Mouse (Mus musculus) Patski (cell line): ENCODE results near the gene Il4. TPM values are rescaled to one million over a fixed set of nuclear protein-coding genes. Genes with fewer than 3 reads are reported as not detected.

Experiments used
- ATAC-seq: fragments of 100-300 bp; one replicate; pipeline ENCODE4 v1.8.0; 2021
- CTCF ChIA-PET: fragments of 350-600 bp; sonication (Branson Sonifier 250); formaldehyde crosslinking; loops from one replicate; lab custom pipeline; 2022; ENCODE audit warnings: inconsistent platforms; lab: Charles Lee
- POLR2A ChIA-PET: fragments of 350-600 bp; sonication (Branson Sonifier 250); formaldehyde crosslinking; loops from one replicate; lab custom pipeline; 2022; ENCODE audit warnings: antibody characterized with exemption, inconsistent platforms; lab: Charles Lee
- DNase-seq: peaks from one replicate; pipeline ENCODE4 v3.0.0-alpha.2; 2011; ENCODE audit warnings: low read depth, low spot score
- H3K27me3 ChIP-seq: fragments of 371-371 bp; one replicate; pipeline ENCODE4 v1.5.1; 2021
- CTCF ChIP-seq: fragments of 100-300 bp; IDR thresholded peaks from one replicate; pipeline ENCODE4 v1.5.1; 2021
- in situ Hi-C: fragments of 300-500 bp; cut with MboI; formaldehyde crosslinking; loops from 3 replicates; pipeline ENCODE4 v1.11.1; 2018; ENCODE audit warnings: low pct_unique_long_range_greater_than_20kb, mixed read lengths
- polyA plus RNA-seq: library from polyadenylated mRNA; unstranded; gene quantifications from one replicate; pipeline ENCODE4 v1.2.3, GENCODE M21; 2021

Gene Il4
- polyA plus RNA-seq, 1 experiment from 2014 or later: 3.2 TPM

DNA sequence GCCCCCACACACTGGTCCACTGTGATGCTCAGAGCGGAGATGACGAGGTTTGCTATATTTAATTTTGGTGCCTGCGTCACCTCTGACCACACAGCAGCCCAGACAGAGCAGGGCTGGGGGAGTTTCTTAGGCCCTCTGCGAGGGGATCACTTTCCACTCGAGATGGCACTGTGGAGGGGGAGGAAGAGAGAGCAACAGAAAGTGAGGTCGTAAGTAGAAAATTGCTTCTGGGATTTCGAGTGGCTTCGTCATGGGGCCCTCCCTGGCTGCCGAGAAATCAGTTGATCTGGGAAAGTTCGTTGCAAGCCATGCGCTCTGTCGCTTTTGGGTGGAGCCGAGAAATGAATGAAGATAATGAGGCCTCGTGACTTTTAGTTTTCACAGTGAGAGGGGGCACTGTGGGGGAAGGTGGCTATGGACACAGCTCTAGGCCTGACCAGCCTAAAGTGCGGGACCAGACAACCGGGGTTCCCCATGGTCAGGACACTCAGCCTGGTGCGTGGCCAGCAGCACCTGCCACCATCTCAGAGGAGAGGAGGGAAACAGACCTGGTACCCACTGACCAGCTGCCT, 8.4 kb upstream of the Il4 start:
- no peak for TF ChIP-seq CTCF
- H3K27me3 ChIP-seq: no peaks in the 10 kb centered on the region
- ChIA-PET CTCF (interaction anchor here (1.0 to 1.7 kb wide), 7 partner anchors 15 to 223 kb away, joined by 3 to 6 read pairs (median 4); no protein-coding TSS in a partner anchor), POLR2A (no interaction called here)
- in situ Hi-C loops: loop anchor here (5.0 kb wide), 1 partner anchor 160 kb away; no protein-coding TSS in a partner anchor
- no peak for ATAC-seq
- DNase-seq: no peak

GRCm38 (mm10) chr11:53624124-53624523, 5.7 kb upstream of the Il4 start:
- TF ChIP-seq CTCF: no peak
- in situ Hi-C loops: no loop called here
- POLR2A ChIA-PET: interaction anchor here (0.6 kb wide), 1 partner anchor 162 kb away, joined by 3 read pairs; no protein-coding TSS in a partner anchor
- CTCF ChIA-PET: no interaction called here
- DNase-seq (no peak), ATAC-seq (no peak)
- H3K27me3 ChIP-seq: no peaks in the 10 kb centered on the region

- CTCF ChIA-PET: no interaction called here
- in situ Hi-C loops: no loop called here
- no peak for DNase-seq
- ATAC-seq: no peak
- POLR2A ChIA-PET: no interaction called here
- no peaks in the 10 kb centered on the region for H3K27me3 ChIP-seq
- TF ChIP-seq CTCF: no peak
Observed at GRCm38 (mm10) chr11:53623573-53623972, 5.1 kb upstream of the Il4 start.

GRCm38 (mm10) chr11:53622440-53622806, 4.0 kb upstream of the Il4 start:
- no peak for TF ChIP-seq CTCF
- POLR2A ChIA-PET: interaction anchor here (0.5 kb wide), 1 partner anchor 56 kb away, joined by 4 read pairs; the partner anchor contains the start of gene Kif3a

DNA sequence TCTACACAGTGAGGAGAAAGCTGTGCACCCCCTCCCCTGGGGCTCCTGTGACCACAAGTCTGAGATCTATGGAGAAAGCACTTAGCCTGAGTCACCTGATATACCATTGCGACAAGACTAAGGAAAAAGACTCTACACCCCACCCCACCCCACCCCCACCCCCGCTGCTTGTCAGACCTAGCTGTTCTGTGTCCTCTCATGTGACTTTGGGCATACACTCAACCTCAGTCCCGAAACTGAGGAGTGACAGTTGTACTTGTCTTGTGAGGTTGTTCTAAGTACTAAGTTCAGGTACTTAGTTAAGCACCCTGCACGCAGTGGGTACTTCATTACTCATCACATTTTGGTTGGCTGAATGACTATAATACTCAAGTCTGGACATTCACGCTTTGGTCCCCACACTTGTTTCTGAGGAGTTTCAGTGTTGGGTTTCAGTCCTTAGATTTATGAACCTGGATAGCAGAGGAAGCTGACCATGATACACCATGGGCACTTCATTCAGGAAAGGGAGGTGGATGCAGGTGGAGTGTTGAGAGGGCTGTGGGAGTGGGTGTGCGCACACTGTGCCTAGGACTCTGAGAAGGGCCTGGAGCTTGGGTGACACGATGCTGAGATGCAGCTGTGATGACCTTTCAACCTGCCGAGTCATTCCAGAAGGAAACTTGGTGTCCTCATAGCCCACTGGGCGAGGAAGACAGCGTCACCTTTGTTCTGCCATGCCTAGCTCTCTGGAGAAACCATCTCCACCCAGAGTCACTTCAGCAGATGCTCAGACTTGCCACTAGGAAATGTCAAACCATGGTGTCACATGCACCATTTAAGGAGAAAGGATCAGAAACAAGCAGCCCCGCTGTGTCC, 3.3 kb upstream of the Il4 start:
- no peak for ATAC-seq

More at GRCm38 (mm10) chr11:53622440-53622806, 4.0 kb upstream of the Il4 start:
- ATAC-seq (no peak), DNase-seq (no peak)
- in situ Hi-C loops: no loop called here
- no peaks in the 10 kb centered on the region for H3K27me3 ChIP-seq
- CTCF ChIA-PET: no interaction called here

GRCm38 (mm10) chr11:53620094-53620493, 1.6 kb upstream of the Il4 start:
- TF ChIP-seq CTCF: no peak
- in situ Hi-C loops: no loop called here
- DNase-seq: no peak
- no peak for ATAC-seq
- H3K27me3 ChIP-seq: no peaks in the 10 kb centered on the region
- ChIA-PET CTCF (interaction anchor here (1.0 kb wide), 1 partner anchor 9 kb away, joined by 3 read pairs; no protein-coding TSS in a partner anchor), POLR2A (no interaction called here)

More for the DNA sequence above, 3.3 kb upstream of the Il4 start:
- no peaks in the 10 kb centered on the region for H3K27me3 ChIP-seq
- in situ Hi-C loops: no loop called here
- ChIA-PET POLR2A (interaction anchor here (0.5 kb wide), 1 partner anchor 55 kb away, joined by 4 read pairs; the partner anchor contains the start of gene Kif3a), CTCF (no interaction called here)
- DNase-seq: no peak
- no peak for TF ChIP-seq CTCF

DNA sequence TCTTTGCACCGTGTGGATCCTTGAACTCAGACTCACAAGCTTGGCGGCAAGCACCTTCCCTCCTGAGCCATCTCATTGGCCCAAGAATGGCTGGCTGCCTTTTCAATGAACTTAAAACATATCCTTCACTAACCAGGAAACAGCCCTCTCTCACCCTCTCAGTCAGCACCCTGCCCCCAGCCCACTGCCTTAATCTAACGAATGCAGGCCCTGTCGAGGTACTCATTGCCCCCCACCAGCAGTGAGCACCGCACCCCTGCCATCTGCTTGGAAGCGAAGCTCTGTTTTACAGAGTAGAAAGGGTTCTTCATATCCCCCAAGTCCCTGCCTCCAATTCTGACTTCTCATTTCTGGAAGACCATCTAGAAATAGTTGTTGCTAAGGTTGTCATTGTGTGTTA, 959 bp upstream of the Il4 start:
- no peak for DNase-seq
- ChIA-PET POLR2A (no interaction called here), CTCF (interaction anchor here (1.0 kb wide), 1 partner anchor 9 kb away, joined by 3 read pairs; no protein-coding TSS in a partner anchor)
- no peaks in the 10 kb centered on the region for H3K27me3 ChIP-seq
- ATAC-seq: no peak
- TF ChIP-seq CTCF: no peak
- in situ Hi-C loops: no loop called here

DNA sequence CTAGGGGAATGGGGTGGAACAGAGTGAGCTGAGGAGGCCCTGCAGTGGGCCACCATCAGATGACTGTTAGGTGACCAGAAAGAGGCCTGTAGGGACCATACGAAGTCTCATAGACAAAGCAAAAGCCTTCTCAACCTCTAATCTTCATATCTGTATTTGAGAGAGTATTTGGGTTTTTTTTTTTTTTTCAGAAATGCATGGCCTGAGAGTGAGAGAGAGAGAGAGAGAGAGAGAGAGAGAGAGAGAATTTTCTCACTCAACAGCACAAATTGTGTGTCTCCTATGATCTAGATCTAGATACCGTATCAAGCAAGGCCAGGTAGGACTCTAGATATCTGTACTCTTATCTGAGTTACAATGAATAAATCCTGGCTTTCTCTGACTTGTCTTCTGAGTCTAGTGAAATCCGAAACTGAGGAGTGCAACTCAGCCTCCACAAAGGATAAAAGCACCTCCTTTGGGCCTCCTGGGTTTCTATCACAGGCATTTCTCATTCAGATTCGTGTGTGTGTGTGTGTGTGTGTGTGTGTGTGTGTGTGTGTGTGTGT, 833 bp downstream of the Il4 start:
- TF ChIP-seq CTCF: no peak
- in situ Hi-C loops: no loop called here
- CTCF ChIA-PET: no interaction called here
- POLR2A ChIA-PET: no interaction called here
- ATAC-seq (no peak), DNase-seq (no peak)
- no peaks in the 10 kb centered on the region for H3K27me3 ChIP-seq

DNA sequence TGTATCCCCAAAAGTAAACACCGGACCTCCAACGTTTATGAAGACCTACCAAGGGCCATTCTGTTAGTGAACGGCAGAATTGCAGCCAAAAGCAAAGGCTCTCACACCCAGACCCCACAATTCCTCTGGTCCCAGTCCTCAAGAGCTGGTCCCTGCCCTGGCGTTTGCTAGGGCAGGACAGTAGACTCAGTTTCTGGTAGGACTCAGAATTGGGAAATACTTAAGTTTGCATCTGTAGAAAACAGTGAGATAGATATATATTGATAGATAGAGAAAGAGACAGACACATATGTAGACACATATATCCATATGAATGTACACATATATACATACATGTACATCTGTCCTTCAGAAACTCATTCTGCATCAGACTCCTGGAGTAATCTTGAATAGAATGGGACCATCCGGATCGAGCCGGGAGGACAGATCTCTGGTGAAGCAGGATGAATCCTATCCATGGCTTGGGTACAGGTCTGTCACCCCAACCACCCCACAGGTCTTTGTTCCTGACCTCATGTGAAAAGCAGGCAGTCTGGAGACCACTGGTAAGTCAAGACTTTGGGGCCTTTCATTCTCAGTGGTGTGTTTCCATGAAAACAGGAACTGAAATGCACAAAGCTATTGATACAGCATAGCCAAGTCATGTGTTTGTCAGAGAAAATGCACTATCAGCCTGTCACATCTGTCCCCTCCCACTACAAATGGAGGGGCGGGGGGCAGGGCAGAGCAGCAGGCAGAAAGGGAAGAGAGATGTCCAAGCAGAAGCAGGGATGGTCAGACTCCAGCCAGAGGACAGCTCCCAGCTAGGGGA, 1.5 kb downstream of the Il4 start:
- in situ Hi-C loops: no loop called here
- CTCF ChIA-PET: no interaction called here
- no peak for ATAC-seq

GRCm38 (mm10) chr11:53615575-53615974, 2.9 kb downstream of the Il4 start:
- in situ Hi-C loops: no loop called here

More for the DNA sequence above, 1.5 kb downstream of the Il4 start:
- no peaks in the 10 kb centered on the region for H3K27me3 ChIP-seq
- POLR2A ChIA-PET: no interaction called here
- no peak for TF ChIP-seq CTCF
- DNase-seq: no peak

More at GRCm38 (mm10) chr11:53615575-53615974, 2.9 kb downstream of the Il4 start:
- no peak for ATAC-seq
- CTCF ChIA-PET: no interaction called here
- no peak for DNase-seq
- TF ChIP-seq CTCF: no peak
- POLR2A ChIA-PET: no interaction called here
- no peaks in the 10 kb centered on the region for H3K27me3 ChIP-seq
